Mouse (Mus musculus) G1E (cell line): Measurements from ENCODE around the gene Prep.

Experiments
- CTCF ChIP-seq: IDR thresholded peaks from 2 replicates; pipeline ENCODE4 v1.5.1; 2012; ENCODE audit warnings: low read depth, low read length, inconsistent platforms, mixed read lengths
- POLR2AphosphoS5 ChIP-seq: IDR thresholded peaks from 2 replicates; pipeline ENCODE4 v1.6.1; 2012; ENCODE audit warnings: low read depth, low read length, inconsistent platforms; ENCODE audit not compliant: insufficient replicate concordance

DNA sequence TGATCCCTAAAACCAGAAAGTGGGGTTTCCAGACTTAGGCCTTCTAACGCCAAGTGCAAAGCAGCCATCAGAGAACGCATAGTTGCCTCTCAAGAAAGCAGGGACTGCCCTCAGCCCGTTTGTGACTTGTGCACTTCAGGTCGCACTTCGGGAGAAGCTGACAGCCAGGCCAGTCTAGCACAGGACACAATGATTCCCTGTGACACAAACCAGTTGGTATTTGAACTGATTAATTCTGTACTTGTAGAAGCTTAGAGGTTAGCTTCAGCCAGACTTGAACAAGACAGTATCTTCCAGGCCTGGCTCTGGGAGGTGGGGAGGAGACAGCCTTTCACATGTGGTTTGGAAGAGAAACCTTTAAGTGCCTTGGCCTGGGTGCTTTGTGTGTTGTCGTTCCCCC, 56.0 kb downstream of the Prep start:
- TF ChIP-seq CTCF (no peak), POLR2AphosphoS5 (no peak)
